Mouse (Mus musculus) cerebellum, adult 9-10 months (tissue): ENCODE measurements around the gene Snap29.

Experiments
- DNase-seq: peaks from one replicate; pipeline ENCODE4 v3.0.0; 2022

Gene Snap29

DNA sequence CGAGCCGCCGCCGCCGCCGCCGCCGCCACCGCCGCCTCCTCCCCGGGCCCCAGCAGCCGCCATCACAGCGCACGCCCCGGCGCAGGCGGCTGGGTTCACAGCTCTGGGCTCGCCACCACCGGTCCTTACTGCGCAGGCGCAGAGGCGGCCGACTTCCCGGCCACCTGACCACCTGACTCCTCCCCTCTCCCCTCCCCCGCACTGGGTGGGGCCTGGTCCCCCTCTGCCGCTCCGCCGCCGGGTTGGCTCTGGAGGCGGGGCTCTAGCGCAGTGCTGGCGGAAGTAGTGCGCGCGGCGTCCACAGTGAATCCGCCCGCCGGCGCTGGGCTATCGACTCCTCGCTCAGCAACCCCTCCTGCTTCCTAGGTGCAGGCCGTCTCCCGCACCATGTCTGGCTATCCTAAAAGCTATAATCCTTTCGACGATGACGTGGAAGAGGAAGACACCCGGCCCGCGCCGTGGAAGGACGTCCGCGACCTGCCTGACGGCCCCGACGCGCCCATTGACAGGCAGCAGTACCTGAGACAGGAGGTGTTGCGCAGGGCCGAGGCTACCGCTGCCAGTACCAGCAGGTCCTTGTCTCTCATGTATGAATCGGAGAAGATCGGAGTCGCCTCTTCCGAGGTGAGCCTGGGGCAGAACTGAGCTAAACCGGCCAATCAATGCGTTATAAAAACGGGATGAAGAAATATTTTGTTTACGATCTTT, at the start of gene Snap29, which contains the start of gene Pi4ka:
TSS of gene Snap29 (plus strand) at position 251 of the 708 bp plus-strand sequence.
TSS of gene Pi4ka (minus strand) at position 579 of the 708 bp plus-strand sequence.
- peak; percentile 100 for DNase-seq

DNA sequence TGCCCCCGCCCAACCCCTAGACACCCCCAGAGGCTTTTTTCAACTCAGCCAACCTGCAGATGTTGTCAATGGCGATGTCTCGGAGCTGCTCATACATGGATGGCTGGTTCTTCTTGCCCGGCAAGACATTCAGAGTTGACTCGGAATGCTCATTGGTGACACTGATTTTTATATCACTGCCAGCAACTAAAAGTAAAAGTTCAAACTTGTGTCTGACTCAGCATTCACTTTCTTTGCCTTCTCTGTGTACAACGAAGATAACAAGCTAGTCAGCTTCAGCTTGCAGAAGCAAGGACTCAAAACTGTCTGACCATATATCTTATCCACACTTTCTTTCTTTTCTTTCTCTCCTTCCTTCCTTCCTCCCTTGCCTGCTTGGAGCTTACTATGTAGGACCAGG, 49.8 kb upstream of the Snap29 start:
- no peak for DNase-seq

DNA sequence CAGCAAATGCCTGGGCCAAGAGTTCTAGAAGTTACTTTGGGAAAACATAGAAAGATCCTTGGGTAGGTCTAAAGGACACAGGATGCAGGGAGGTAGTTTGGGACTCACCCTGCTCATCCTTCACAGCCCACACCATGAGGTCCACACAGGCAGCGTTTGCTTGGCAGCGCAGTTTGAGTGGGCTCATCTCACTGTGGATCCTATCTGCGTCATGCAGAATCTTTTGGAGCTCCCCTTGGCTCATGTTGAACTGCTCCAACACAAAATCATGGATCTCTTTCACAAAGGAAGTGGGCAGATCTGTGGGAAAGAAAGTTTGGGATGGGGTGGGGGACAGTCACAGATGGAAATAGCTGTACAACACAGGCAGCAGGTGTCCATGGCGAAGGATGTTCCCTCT, 47.0 kb upstream of the Snap29 start:
- no peak for DNase-seq

DNA sequence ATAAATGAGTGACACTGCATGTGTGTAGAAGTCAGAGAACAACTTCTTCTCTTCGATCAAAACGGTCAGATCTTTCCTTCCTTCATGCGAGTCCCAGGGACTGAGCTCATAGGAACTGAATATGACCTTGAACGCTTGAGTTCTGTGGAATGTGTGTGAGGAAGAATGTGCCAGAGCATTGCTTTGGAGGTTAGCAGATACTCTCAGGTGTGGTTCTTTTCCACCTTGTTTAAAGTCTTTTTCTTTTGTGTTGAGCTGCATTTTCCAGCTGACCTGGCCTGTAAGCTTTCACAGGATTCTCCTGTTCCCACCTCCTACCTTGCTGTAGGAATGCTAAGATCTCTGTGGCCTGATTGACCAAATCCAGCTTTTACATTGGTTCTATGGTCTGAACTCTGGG, 23.5 kb upstream of the Snap29 start:
- no peak for DNase-seq

DNA sequence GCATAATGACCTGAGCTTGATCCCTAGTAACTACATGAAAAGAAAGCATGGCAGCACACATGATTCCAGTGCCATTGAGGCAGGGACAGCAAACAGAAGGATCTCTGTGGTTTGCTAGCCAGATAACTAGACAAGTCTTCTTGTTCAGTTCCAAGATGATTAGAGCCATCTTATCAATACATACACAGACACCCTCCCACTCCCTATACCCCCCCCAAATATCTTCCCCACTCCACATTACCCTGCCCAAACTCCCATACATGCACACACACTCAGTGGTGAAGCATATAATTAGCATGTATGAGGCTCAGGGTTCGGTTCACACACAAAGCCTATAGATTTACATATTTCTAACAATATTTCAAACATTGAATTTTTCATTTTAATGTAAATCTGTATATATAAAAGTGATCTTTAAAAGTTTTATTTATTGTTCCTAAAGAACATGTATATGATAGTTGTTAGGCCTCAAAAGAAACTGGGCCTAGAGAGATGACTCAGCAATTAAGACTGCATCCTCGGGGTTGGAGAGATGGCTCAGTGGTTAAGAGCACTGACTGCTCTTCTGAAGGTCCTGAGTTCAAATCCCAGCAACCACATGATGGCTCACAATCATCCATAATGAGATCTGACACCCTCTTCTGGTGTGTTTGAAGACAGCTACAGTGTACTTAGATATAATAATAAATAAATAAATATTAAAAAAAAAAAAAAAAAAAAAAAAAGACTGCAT, 22.0 kb upstream of the Snap29 start:
- DNase-seq: no peak

DNA sequence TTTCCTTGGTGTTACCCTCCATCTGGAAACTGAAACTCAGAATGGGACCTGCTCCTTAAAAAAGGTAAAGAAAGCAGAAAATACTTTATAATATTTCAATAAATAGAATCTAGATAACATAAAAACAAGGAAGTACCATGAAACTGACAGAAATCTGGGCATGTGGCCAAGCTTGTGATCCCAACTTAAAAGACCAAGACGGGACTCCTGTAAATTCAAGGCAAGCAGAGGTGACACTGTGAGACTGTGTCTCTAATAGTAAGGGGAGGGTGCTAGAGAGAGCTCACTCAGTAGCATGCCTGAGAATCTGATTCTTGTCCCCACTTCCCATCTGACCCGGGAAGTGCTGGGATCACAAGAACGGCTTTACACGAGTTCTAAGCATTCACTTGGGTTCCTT, 13.0 kb upstream of the Snap29 start:
- DNase-seq: no peak

DNA sequence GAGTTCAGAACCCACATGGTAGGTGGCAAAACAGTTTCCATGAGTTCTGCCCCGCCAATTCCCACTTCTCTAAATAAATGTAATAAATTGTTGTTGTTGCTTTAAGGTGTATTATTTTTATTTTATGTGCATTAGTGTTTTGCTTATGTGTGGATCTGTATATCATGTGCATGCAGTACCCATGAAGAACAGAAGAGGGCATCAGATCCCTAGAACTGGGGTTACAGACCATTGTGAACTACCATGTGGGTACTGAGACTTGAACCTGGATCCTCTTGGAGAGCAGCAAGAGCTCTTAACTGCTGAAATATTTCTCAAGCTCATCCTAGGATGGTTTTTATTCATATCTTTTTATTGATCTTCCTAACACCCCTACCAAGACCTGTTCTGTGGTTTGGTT, 2.9 kb upstream of the Snap29 start:
- DNase-seq: peak; percentile 59

DNA sequence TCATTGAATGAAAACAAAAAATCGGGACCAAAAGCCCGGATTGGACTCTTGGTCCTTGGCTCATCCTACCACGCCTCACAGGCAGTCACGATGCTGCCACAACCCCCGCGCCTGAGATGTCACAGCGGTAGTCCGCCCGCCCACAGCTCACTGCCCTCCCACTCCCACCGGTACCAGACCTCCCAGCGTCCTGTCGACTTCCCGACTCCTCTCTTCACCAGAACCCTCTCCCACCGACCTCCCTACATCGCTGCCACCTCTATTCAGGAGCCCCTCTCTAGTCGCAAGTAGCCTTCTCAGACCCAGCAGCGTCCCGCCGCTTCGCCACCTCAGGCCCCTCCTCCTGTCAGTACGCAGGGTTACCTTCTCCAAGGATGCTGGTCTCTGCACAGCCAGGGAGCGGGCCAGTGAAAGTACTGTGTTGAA, 502 bp upstream of the Snap29 start:
- peak; percentile 82 for DNase-seq

DNA sequence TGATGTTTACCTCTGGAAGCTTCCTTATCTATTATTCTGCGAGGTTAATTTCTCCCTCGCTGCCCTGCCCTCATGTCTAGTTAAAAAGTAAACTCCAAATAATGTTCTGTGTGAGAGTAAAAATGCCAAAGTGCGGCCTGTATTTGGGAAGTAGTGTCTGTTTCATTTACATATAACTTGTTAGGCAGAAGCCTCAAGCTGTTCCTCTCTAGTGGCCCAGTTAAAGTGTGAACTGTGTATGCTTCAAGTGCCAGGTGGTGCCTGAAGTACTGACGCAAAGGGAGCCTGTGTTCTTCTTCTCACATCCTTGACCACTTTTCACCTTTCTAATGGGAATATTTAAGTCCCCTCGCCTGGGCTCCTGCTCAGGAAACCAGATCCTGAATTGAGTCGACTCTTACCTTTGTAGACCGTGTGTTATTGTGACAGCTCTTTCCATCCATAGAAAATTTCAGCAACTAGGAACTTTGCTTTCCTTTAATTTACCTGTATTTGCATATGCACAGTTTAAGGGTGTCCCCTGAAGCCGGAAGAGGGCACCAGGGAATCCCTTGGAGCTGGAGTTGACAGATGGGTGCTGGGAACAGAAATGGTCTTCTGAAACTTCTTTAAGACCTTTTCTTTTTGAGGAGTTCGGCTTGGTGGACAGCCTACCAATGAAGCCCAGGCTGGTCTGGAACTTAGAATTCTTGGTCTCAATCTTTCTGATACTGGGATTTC, 886 bp downstream of the Snap29 start:
- DNase-seq: peak; percentile 50

DNA sequence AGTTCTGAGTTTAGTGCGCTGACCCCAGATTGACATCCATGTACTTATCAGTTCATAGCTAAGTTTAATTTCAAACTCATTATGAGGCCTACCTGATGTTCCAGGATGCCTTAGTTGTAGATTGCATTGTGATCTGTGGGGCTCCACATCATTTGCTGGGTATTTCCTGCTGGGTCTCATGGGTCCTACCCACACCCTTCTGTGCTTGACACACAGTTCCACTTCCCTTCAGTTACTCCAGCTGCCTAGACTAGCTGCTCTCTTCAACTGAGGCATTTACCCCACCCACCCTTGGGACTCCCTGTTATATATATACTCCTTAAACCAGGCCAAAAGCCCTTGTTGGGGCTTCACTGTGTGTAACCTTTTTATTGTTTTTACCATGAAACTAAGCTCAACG, 3.3 kb downstream of the Snap29 start:
- DNase-seq: no peak

DNA sequence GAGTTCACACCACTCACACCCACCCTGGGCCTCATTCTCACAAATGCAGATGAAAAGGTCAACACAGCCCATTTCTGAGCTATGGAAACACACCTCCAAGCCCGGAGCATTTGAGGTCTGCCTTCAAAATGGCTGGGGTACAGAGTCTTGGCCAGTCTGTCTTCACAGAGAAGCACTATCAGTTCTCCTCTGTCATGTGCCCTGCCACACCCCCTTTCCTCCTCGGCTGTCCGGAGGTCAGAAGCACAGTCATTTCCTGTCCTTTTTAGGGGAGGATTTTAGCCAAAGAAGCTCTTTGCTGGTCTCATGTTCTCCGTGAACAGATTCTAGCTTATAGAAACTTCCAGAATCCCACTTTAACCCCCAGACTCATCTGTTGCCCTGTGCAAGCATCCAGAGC, 4.4 kb downstream of the Snap29 start:
- no peak for DNase-seq

DNA sequence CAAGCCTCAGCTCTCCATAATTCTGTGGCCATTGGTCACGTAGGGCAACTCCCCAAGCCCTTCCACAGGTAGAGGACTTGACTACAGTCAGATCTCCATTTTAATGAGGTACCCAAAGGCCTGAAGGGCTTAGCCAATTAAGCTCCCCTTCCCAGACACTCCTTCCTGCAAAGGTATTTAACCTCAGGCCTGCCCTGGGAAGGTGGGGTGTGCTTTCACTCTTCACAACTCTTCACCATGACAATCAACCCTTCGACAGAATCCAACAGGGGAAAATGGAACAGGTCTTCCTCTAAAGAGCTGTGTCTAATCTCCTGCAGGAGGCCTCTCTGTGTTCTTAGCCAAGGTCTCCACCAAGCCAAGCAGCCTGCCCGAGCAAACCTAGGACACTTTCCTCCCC, 17.2 kb downstream of the Snap29 start:
- DNase-seq: no peak

DNA sequence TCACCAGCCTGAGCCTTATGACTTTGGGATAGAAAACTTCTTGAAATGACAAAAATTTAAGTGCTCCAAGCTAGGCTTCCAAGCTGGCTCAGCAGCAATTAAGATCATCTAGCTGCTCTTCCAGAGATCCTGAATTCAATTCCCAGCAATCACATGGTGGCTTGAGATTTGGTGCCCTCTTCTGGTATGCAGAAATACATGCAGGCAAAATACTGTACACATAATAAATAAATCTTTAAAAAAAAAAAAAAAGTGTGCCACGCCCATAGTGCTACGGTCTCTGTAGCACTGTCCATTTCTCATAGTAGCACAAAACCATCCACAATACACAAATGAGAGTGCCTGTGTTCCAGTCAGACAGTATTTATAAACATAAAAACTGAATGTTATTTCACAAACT, 26.8 kb downstream of the Snap29 start:
- DNase-seq: no peak

DNA sequence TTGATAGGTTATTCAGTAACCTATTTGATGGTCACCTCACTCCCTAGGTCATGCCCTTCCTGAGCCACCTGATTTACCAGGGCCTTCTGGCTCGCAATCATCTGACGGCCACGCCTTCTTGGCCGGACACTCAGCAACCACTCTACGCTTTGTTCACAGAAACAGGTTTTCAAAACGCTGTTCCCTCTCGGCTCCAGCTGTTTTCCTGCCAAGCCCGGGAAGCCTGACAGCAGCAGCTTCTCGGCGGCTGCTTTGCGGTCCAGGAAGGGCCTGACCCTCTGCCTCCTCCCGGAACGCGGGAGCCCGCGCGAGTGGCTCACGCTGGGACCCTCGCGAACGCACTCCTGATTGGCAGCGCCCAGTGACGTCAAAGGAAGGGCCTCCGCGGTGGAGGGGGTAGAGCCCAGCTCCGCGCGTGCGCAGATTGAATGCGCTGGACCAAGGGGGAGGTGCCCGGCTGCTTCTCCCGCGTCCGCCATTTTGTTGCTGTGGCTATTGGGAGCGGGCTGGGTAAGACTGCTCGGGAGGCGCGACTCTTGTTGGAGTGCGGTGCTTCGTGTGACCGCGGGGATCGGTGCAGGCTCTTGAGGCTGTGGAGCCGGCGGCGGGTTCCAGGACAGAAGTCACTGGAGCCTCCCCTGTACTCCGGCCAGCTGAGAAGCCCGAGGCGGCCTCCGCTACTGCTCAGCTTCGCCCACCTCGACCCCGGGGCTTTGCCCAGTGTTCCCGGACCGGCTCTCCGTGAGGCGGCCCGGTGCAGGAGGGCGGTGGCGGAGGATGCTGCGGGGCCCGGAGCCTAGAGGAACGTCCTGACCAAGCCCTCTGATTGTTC, 46.0 kb downstream of the Snap29 start, which contains the start of gene Crkl:
TSS of gene Crkl (plus strand) at position 447 of the 832 bp plus-strand sequence.
- DNase-seq: peak; percentile 99

DNA sequence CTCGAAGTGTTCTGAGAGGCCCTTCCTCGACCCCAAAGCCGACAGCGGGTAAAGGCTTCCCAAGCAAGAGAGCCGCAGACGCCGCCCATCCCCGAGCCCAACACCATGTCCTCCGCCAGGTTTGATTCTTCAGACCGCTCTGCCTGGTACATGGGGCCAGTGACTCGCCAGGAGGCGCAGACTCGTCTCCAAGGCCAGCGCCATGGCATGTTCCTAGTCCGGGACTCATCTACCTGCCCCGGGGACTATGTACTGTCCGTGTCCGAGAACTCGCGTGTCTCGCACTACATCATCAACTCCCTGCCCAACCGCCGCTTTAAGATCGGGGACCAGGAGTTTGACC, 46.6 kb downstream of the Snap29 start:
- peak; percentile 63 for DNase-seq

DNA sequence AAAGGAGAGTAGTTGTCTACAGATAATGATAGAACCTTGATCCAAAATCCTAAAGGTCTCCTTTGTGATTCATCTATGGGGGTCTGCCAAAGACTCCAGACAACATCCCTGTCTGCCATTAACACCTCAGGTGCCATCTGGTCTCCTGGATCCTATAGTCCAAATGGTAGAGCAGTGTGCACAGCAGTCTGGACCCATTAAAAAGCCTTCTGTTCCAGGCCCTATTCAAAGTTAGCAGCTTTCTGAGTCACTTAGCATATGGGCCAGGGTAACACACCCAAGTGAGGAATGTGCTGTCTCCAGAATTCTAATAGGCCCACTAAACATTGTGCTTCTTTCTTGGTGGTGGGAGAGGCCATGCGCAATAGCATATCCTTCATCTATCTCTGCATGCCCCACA, 51.1 kb downstream of the Snap29 start:
- no peak for DNase-seq

DNA sequence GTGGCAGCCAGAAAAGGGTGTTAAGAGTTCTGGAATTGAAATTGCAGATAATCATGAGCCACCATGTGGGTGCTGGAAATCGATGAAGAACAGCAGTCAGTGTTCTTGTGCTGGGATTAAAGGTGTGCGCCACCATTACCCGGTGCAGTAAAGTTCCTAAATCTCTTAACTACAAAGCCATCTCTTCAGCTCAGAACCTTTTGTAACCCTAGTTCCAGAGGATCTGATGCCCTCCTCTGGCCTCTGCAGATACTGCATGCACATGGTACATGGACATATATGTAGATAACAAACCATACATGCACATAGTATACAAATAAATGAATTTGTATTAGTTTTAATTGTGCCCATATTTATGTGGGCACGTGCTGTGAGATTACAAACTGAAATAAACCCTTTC, 54.5 kb downstream of the Snap29 start:
- no peak for DNase-seq

DNA sequence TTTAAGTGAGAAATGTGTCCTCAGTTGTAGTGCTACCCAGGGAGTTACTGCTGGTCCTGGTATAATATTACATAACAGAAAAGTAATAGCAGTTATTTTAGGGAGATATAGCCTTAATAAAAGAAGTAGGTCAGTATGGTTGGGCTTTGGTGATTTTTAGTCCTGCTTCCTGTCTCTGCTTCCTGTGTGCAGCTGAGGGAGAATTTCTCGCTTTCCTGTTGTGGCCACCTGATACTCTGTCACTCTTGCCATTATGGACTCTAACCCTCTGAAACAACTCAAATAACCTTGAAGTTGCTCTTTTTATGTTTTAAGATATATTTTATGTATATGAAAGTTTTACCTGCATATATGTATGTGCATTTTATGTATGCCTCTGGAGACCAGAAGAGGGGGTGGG, 55.8 kb downstream of the Snap29 start:
- no peak for DNase-seq

DNA sequence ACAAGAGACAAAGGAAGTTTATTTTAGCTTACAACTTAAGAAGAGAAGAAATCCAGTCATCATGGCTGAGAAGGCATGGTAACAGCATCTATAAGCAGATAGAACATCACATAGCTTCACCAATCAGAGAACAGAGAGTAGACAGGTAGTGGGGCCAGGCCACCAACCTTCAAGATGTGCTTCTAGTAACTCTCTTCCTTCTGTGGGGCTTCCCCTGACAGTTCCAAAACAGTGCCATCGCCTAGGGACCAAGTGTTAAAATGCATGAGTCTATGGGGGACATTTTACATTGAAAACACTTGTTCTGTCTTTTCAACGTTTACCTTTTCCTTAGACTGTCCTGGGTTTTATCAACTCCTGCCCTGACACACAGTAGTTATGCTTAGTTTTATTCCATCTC, 57.4 kb downstream of the Snap29 start:
- DNase-seq: no peak

DNA sequence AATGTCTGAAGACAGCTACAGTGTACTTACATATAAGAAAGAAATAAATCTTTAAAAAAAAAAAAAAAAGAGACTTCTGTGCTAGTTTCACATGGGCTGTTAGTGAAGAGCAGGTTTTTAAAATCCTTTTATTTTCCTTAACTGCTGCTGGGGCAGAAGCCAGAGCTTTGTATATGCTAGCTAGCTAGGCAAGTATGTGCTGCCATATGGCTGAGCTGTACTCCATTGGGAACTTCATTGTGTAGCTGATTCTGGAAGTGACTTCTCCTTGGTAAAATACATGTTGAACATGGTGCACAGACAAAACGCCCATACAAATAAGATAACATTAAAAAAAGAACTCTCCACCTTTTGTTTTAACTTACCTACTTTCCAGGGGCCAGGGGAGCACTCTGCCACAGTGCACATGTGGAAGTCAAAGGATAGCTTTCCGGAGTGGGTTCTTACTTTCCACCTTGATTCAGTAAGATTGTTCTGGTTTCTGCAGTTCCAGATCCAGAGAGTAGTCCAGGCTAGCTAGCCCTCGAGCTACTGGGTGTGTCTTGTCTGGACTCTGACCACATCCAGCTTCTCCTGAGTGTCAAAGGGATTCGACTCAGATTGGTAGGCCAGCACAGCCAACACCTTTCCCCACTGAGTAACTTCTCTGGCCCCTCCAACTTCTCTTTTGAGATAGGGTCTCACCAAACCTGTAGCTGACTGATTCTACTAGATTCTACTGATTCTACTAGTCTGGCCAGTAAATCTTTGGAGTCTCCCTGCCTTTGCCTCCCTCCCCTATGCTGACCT, 61.3 kb downstream of the Snap29 start:
- DNase-seq: no peak

DNA sequence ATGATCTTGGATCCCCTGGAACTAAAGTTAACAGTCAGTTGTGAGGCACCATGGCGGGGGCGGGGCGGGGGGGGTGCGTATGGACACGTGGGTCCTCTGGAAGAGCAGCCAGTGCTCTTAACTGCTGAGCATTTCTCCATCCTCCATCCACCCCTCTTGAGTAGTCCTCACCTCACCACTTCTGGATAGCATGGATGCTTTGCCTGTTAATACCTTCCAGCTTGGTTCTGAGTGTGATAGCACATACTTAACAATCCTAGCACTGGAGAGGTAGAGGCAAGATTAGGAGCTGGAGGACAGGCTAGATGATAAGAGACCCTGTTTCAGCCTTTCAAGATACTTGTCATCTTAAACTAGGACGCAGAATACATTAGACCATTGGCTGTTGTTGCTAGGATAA, 66.7 kb downstream of the Snap29 start:
- DNase-seq: no peak

DNA sequence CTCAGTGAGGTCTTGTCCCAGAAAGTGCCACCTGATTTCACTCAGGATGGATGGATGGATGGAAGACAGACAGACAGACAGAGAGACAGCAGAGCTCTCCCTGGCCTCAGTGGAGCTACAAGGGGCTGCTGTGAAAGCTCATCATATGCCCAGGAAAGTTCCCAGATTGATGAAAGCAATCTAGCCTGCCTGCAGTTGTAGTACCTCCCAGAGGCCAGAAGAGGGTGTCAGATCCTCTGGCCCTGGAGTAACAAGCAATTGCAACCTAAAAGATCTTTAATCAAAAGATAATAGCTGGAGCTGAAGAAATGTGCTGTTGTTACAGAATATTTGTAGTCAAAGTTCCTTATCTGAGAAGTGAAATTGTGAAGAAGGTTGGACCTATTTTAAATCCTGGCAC, 68.3 kb downstream of the Snap29 start:
- DNase-seq: peak; percentile 70
